Mouse (Mus musculus): ENCODE results near the gene Col5a1. TPM values are rescaled to one million over a fixed set of nuclear protein-coding genes. Genes with fewer than 3 reads are reported as not detected.

The Col5a1 gene
- polyA plus RNA-seq, 1 experiment from 2014 or later: 59.1 TPM

GRCm38 (mm10) chr2:27885456-27886147 is 623 bp upstream of the Col5a1 start:
- H3K9ac ChIP-seq (replicated peaks): peak overlapping the region; percentile 91
- H3K27ac ChIP-seq: peak overlapping the region; percentile 95
- peak overlapping the region; percentile 90 for H3K4me2 ChIP-seq
- 0 out of 2 replicates have a peak, but pooled peaks cover 3% of the 10 kb centered on the region for H3K36me3 ChIP-seq
- peak; percentile 76 for ATAC-seq (ENCODE audit: insufficient number of reproducible peaks, insufficient read depth, low FRiP score, low TSS enrichment, low read depth)
- peaks cover 62% of the 10 kb centered on the region for H3K4me1 ChIP-seq (replicated peaks)
- peak overlapping the region; percentile 87 for H3K4me3 ChIP-seq (replicated peaks)
- no peaks in the 10 kb centered on the region for H3K9me3 ChIP-seq
- 14% methylated on average over 12 of the region's 12 CpGs for WGBS
- H3K27me3 ChIP-seq: no peaks in the 10 kb centered on the region

- H3K4me3 ChIP-seq (replicated peaks): peak overlapping the region; percentile 87
- peak overlapping the region; percentile 91 for H3K9ac ChIP-seq (replicated peaks)
- H3K27me3 ChIP-seq: no peaks in the 10 kb centered on the region
- H3K4me2 ChIP-seq: peak overlapping the region; percentile 90
- ATAC-seq (ENCODE audit: insufficient number of reproducible peaks, insufficient read depth, low FRiP score, low TSS enrichment, low read depth): peak; percentile 7
- WGBS: under 1% methylated on average over 67 of the region's 67 CpGs
- H3K9me3 ChIP-seq: no peaks in the 10 kb centered on the region
- peak overlapping the region; percentile 95 for H3K27ac ChIP-seq
- peaks cover 60% of the 10 kb centered on the region for H3K4me1 ChIP-seq (replicated peaks)
- 0 out of 2 replicates have a peak, but pooled peaks cover 5% of the 10 kb centered on the region for H3K36me3 ChIP-seq
These were observed 609 bp downstream of the Col5a1 start for GRCm38 (mm10) chr2:27886608-27887460.

- WGBS: 21% methylated on average over 11 of the region's 11 CpGs
These were observed 1.4 kb downstream of the Col5a1 start for GRCm38 (mm10) chr2:27887461-27888264.

GRCm38 (mm10) chr2:27888603-27889545 is 2.6 kb downstream of the Col5a1 start:
- Histone ChIP-seq H3K27me3 (no peaks in the 10 kb centered on the region), H3K4me2 (peak overlapping the region; percentile 90), H3K36me3 (peaks cover 10% of the 10 kb centered on the region; the same call in 1 of the 2 replicates), H3K9me3 (no peaks in the 10 kb centered on the region), H3K27ac (peak overlapping the region; percentile 67), H3K4me1 (replicated peaks) (peaks cover 59% of the 10 kb centered on the region), H3K4me3 (replicated peaks) (peak overlapping the region; percentile 87), H3K9ac (replicated peaks) (peak overlapping the region; percentile 91)
- 20% methylated on average over 10 of the region's 10 CpGs for WGBS
- no peak for ATAC-seq (ENCODE audit: insufficient number of reproducible peaks, insufficient read depth, low FRiP score, low TSS enrichment, low read depth)

More at GRCm38 (mm10) chr2:27887461-27888264, 1.4 kb downstream of the Col5a1 start:
- ATAC-seq (ENCODE audit: insufficient number of reproducible peaks, insufficient read depth, low FRiP score, low TSS enrichment, low read depth): no peak
- Histone ChIP-seq H3K27me3 (no peaks in the 10 kb centered on the region), H3K9me3 (no peaks in the 10 kb centered on the region), H3K4me3 (replicated peaks) (peak overlapping the region; percentile 87), H3K36me3 (0 out of 2 replicates have a peak, but pooled peaks cover 7% of the 10 kb centered on the region), H3K9ac (replicated peaks) (peak overlapping the region; percentile 91), H3K4me1 (replicated peaks) (peaks cover 60% of the 10 kb centered on the region), H3K27ac (peak overlapping the region; percentile 95), H3K4me2 (peak overlapping the region; percentile 90)

- H3K4me2 ChIP-seq: no peak overlapping the region
- peaks cover 59% of the 10 kb centered on the region for H3K4me1 ChIP-seq (replicated peaks)
- H3K36me3 ChIP-seq: peaks cover 21% of the 10 kb centered on the region; the same call in 1 of the 2 replicates
- no peak overlapping the region for H3K27ac ChIP-seq
- 92% methylated on average over 7 of the region's 7 CpGs for WGBS
- no peak overlapping the region for H3K9ac ChIP-seq (replicated peaks)
- ATAC-seq (ENCODE audit: insufficient number of reproducible peaks, insufficient read depth, low FRiP score, low TSS enrichment, low read depth): no peak
- no peak overlapping the region for H3K4me3 ChIP-seq (replicated peaks)
- no peaks in the 10 kb centered on the region for H3K27me3 ChIP-seq
- H3K9me3 ChIP-seq: no peaks in the 10 kb centered on the region
These were observed 5.8 kb downstream of the Col5a1 start for GRCm38 (mm10) chr2:27891922-27892541.

GRCm38 (mm10) chr2:27893015-27893414 is 6.8 kb downstream of the Col5a1 start:
- H3K36me3 ChIP-seq: peaks cover 21% of the 10 kb centered on the region; the same call in 1 of the 2 replicates
- no peak overlapping the region for H3K9ac ChIP-seq (replicated peaks)
- no peak for ATAC-seq (ENCODE audit: insufficient number of reproducible peaks, insufficient read depth, low FRiP score, low TSS enrichment, low read depth)
- no peak overlapping the region for H3K27ac ChIP-seq
- peaks cover 57% of the 10 kb centered on the region for H3K4me1 ChIP-seq (replicated peaks)
- H3K4me3 ChIP-seq (replicated peaks): no peak overlapping the region
- H3K27me3 ChIP-seq: no peaks in the 10 kb centered on the region
- WGBS: 92% methylated on average over 12 of the region's 12 CpGs
- H3K9me3 ChIP-seq: no peaks in the 10 kb centered on the region
- no peak overlapping the region for H3K4me2 ChIP-seq

GRCm38 (mm10) chr2:27894986-27895385 is 8.8 kb downstream of the Col5a1 start:
- Histone ChIP-seq H3K4me1 (replicated peaks) (peaks cover 38% of the 10 kb centered on the region), H3K4me2 (no peak overlapping the region), H3K27ac (no peak overlapping the region), H3K4me3 (replicated peaks) (no peak overlapping the region), H3K9me3 (no peaks in the 10 kb centered on the region), H3K9ac (replicated peaks) (no peak overlapping the region), H3K27me3 (no peaks in the 10 kb centered on the region), H3K36me3 (peaks cover 21% of the 10 kb centered on the region; the same call in 1 of the 2 replicates)
- 83% methylated on average over 5 of the region's 5 CpGs for WGBS
- no peak for ATAC-seq (ENCODE audit: insufficient number of reproducible peaks, insufficient read depth, low FRiP score, low TSS enrichment, low read depth)

GRCm38 (mm10) chr2:27895648-27896047 is 9.4 kb downstream of the Col5a1 start:
- WGBS: 69% methylated on average over 4 of the region's 4 CpGs
- H3K36me3 ChIP-seq: peaks cover 18% of the 10 kb centered on the region; the same call in 1 of the 2 replicates
- H3K9ac ChIP-seq (replicated peaks): 0 out of 2 replicates have a peak overlapping the region, but pooled peaks have one; percentile 27
- ATAC-seq (ENCODE audit: insufficient number of reproducible peaks, insufficient read depth, low FRiP score, low TSS enrichment, low read depth): no peak
- no peaks in the 10 kb centered on the region for H3K27me3 ChIP-seq
- H3K4me2 ChIP-seq: no peak overlapping the region
- no peaks in the 10 kb centered on the region for H3K9me3 ChIP-seq
- H3K27ac ChIP-seq: no peak overlapping the region
- peaks cover 37% of the 10 kb centered on the region for H3K4me1 ChIP-seq (replicated peaks)
- no peak overlapping the region for H3K4me3 ChIP-seq (replicated peaks)

GRCm38 (mm10) chr2:27897161-27897560 is 10.9 kb downstream of the Col5a1 start:
- H3K27ac ChIP-seq: no peak overlapping the region
- peaks cover 53% of the 10 kb centered on the region for H3K4me1 ChIP-seq (replicated peaks)
- H3K4me3 ChIP-seq (replicated peaks): no peak overlapping the region
- H3K36me3 ChIP-seq: peaks cover 14% of the 10 kb centered on the region; the same call in 1 of the 2 replicates
- H3K27me3 ChIP-seq: no peaks in the 10 kb centered on the region
- H3K9me3 ChIP-seq: no peaks in the 10 kb centered on the region
- no peak overlapping the region for H3K9ac ChIP-seq (replicated peaks)
- no peak overlapping the region for H3K4me2 ChIP-seq
- 43% methylated on average over 6 of the region's 6 CpGs for WGBS
- no peak for ATAC-seq (ENCODE audit: insufficient number of reproducible peaks, insufficient read depth, low FRiP score, low TSS enrichment, low read depth)

Measured in limb, embryonic 12.5 days (tissue).